ENCODE assay signal across 15 mouse cellular contexts in the genomic region with DNA sequence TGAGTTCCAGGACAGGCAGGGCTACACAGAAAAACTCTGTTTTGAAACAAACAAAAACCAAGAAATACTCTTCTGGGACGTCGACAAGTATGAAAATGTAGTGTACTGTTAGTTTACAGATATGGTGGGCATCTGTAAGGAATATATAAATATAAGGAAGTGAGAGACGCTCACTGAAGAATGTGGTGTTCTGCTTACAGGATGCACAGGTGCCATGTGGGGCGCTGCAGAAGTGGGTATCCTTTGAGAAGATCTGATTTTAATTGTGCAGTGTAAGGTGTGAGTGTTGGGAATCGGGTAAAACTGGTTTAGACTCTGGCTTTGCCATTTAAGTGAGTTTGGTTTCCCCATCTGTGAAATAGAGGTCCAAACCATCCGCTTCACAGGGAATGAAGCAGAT. TPM values are rescaled to one million over a fixed set of nuclear protein-coding genes. Genes with fewer than 3 reads are reported as not detected.
DNase-seq lines count a peak whose midpoint lies in the region; ATAC-seq lines count a peak whose summit lies in the region.
"Had no signal": no experiment of that assay in that cellular context is flagged by ENCODE, and none has a peak within 500 bp of the region (broad histone marks: within the 10 kb centered on the region; RNA-seq: fewer than 3 reads in every experiment).

No protein-coding gene starts in this region.

- no peaks in the 10 kb centered on the region for H3K36me3 ChIP-seq in kidney, embryonic 15.5 days
- no peaks in the 10 kb centered on the region for H3K36me3 ChIP-seq in neural tube, embryonic 13.5 days
- H3K36me3 ChIP-seq in limb, embryonic 10.5 days, result peaks cover 11% of the 10 kb centered on the region; the same call in 1 of the 2 replicates

- H3K4me2 ChIP-seq in kidney, embryonic 15.5 days, result no peak overlapping the region
- no peak overlapping the region for H3K4me2 ChIP-seq in neural tube, embryonic 13.5 days
- H3K4me2 ChIP-seq: heart, embryonic 11.5 days had no signal

- H3K4me3 ChIP-seq in kidney, embryonic 15.5 days (replicated peaks), result no peak overlapping the region
- no peak overlapping the region for H3K4me3 ChIP-seq in neural tube, embryonic 13.5 days
- H3K4me3 ChIP-seq in limb, embryonic 10.5 days, result no peak overlapping the region
- H3K4me3 ChIP-seq: erythroblast, embryonic 14.5 days had no signal

- H3K27ac ChIP-seq in kidney, embryonic 15.5 days, result 0 out of 2 replicates have a peak overlapping the region, but pooled peaks have one; percentile 71
- peak overlapping the region; percentile 80 for H3K27ac ChIP-seq in neural tube, embryonic 13.5 days (replicated peaks)
- peak overlapping the region; percentile 17; the same call in 1 of the 2 replicates for H3K27ac ChIP-seq in limb, embryonic 10.5 days

- peaks cover 92% of the 10 kb centered on the region for H3K4me1 ChIP-seq in kidney, embryonic 15.5 days
- peaks cover 76% of the 10 kb centered on the region for H3K4me1 ChIP-seq in neural tube, embryonic 13.5 days (replicated peaks)
- H3K4me1 ChIP-seq in limb, embryonic 10.5 days, result peaks cover 88% of the 10 kb centered on the region

- no peak overlapping the region for H3K9ac ChIP-seq in kidney, embryonic 15.5 days
- no peak overlapping the region for H3K9ac ChIP-seq in neural tube, embryonic 13.5 days

- no peaks in the 10 kb centered on the region for H3K9me3 ChIP-seq in kidney, embryonic 15.5 days (replicated peaks)
- no peaks in the 10 kb centered on the region for H3K9me3 ChIP-seq in neural tube, embryonic 13.5 days
- no peaks in the 10 kb centered on the region for H3K9me3 ChIP-seq in limb, embryonic 10.5 days (replicated peaks)
- H3K9me3 ChIP-seq: embryonic facial prominence, embryonic 10.5 days had no signal

- 89% methylated on average over 6 of the region's 6 CpGs for WGBS in kidney, embryonic 15.5 days
- WGBS in neural tube, embryonic 13.5 days, result 92% methylated on average over 6 of the region's 6 CpGs
- 91% methylated on average over 6 of the region's 6 CpGs for WGBS in limb, embryonic 10.5 days

- H3K27me3 ChIP-seq in kidney, embryonic 15.5 days, result no peaks in the 10 kb centered on the region
- H3K27me3 ChIP-seq in neural tube, embryonic 13.5 days, result no peaks in the 10 kb centered on the region
- H3K27me3 ChIP-seq in limb, embryonic 10.5 days (ENCODE audit: low read depth, poor library complexity, severe bottlenecking), result no peaks in the 10 kb centered on the region

- DNase-seq in kidney, postnatal 4 days, result no peak
- no peak for DNase-seq in neural tube, embryonic 10.5 days (ENCODE audit: extremely low spot score, low spot score)
- DNase-seq in limb, embryonic 10.5 days (ENCODE audit: low spot score), result no peak
- DNase-seq in cerebellum, adult 9-11 months, result no peak
- no peak for DNase-seq in frontal cortex, postnatal 25 days (ENCODE audit: low spot score in 2 of 2)
- DNase-seq: adrenal gland, adult 8-10 months; heart, postnatal 14 days; lung, postnatal 14 days; spleen, adult 18-20 months had no signal

- ATAC-seq in kidney, embryonic 15.5 days (replicated peaks; ENCODE audit: low FRiP score), result no peak
- no peak for ATAC-seq in neural tube, embryonic 13.5 days (ENCODE audit: low read depth)
- ATAC-seq: CD4-positive, CD25-positive, alpha-beta regulatory T cell, adult 4 months had no signal

RNA-seq across cellular contexts. Expression of a gene that starts 32.1 kb away (rescaled TPM):
- polyA plus RNA-seq in kidney, embryonic 15.5 days (2015; fragmentation: Nextera tagmentation; extraction: Ambion mirVana), result 221 and 222 TPM in 2 replicates
- 156 and 189 TPM in 2 replicates for polyA plus RNA-seq in neural tube, embryonic 13.5 days (2015; fragmentation: Nextera tagmentation; extraction: Ambion mirVana)
- polyA plus RNA-seq in limb, embryonic 10.5 days (2016; fragmentation: Nextera tagmentation; extraction: Ambion mirVana), result 340 and 390 TPM in 2 replicates

Comparison
In these comparisons a context has a peak if more than half of its experiments do, and no peak if none do; other contexts are left out.
1. H3K27ac ChIP-seq: peak in every context shown above with its lines; median percentile 80 in neural tube, embryonic 13.5 days; 71 in kidney, embryonic 15.5 days; 17 in limb, embryonic 10.5 days.